Mouse (Mus musculus): ENCODE measurements at regions not wholly inside any gene's neighbourhood (a gene's known extent, or its start where the extent isn't known, plus 50 kb on each side); places are given as distances from the start of the nearest gene placed in this dataset.

DNA sequence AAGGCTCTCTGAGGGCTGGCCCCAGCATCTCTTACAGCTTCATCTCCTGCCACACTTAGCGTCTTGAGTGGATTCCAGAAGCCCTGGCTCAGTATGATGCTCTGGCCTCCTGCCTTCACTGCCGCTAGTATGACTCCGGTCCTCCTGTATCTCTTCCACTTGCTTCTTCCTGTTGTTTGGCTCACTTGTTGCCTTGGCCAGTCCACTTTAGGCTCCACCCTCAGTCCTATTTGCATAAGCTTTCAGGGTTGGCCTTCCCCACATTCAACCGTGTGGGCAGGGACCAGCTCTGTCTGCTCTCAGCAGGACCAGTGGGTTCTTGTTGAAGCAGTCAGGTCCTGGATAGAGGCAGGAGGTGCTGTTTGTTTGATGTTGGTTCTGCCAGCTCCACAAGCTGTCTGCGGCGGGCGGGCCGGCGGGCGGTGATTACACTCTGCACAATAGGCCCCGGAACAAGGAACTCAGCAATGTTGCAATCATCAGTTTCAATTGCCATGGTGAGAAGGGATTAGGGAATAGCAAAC lies 232.6 kb upstream of the Chd6 start:
- DNase-seq (ENCODE audit: low spot score in 2 of 2): no peak

GRCm38 (mm10) chr2:161340291-161340690 lies 231.4 kb upstream of the Chd6 start:
- DNase-seq (ENCODE audit: low spot score in 2 of 2): no peak

DNA sequence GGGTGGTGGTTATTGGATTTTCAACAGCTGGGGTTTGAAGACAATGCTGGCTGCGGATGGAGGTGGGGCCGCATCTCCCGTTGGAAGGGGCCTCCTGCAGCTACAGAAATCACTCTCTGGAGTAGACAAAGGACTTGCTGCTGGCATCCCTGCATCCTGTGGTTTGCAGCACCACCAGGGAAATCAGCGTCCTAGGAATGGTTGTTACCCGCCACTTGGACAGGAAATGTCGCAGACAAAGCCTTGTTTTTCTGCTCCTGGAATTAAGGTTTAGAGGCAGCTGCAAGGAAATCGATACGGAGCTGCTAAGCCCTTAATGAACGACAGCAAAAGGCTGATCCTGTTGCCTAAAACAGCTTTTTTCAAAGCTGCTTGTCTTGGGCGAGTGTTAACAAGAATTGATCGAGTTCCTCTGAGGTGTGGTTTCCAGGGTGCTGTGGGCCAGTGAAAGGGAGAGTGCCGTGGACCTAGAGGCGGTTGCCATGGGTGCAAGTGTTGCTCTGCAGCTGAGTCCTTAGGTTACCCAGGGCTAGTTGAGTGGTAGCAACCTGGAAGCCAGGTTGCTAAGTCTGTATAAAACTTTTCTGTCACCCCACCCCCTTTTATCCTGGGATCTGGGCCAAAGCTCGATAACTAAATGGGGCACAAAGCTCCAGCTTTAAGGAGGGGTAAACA lies 230.6 kb upstream of the Chd6 start:
- no peak for DNase-seq (ENCODE audit: low spot score in 2 of 2)

- no peak for DNase-seq (ENCODE audit: low spot score in 2 of 2)
These were observed 230.1 kb upstream of the Chd6 start for GRCm38 (mm10) chr2:161338953-161339326.

DNA sequence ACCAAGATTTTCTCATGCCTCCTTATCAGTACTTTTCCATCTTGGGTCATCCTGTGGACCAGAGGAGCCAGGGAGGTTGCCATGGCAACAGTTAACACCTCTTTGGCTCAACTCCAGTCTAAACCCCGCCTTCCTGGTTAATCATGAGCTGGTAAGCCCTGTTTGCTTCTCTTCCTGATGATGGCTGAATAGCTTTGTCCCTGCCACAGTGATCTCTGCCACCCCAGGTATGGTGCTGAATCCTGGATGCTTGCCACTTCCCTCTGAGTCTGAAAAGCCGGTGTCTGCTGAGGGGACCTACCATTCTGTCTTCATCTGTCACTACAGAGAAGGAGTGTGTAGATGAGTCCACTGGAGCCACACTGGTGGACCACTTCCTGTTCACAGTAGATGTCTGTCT lies 223.8 kb upstream of the Chd6 start:
- no peak for DNase-seq (ENCODE audit: low spot score in 2 of 2)

DNA sequence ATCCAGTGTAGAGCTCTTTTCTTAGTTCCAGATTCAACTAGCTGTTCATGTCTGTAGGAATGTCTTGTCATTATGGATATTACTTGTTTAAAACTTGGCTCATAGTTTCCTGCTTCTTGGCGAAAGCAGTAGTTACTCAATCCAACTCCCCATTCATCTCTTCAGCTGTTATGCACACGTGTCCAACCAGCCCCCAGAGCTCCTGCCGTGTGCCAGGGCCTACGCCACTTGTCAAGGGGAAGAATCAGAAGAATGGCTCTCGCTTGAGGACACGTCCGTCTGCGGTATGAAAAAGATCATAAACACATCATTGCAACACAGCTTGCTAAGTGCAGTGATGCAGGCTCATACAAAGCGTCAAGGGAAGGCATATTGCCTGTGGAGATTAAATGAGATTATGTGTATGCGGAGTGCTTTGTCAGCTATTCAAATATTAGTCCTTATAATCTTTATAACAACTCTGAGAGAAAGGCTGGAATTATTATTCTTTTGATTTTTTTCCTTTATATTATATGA lies 223.0 kb upstream of the Chd6 start:
- no peak for DNase-seq (ENCODE audit: low spot score in 2 of 2)

DNA sequence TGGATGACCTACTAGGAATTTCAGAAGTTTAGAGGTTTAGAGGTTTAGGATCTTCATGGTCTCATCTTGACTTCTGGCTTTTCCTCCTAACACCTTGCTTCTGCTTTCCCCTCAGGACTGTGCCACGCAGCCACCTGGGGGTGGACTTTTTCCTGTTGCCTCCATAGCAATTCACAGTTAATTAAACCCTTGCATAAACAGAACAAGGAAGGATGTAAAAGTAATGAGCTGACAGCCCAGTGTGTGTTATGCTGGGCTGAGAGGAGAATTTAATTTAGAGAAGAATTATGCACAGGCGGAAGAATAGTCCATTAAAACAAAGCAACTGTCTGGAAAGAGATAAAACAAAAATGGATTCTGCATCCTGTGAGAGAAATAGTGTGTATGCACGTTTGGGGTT lies 193.9 kb upstream of the Chd6 start:
- no peak for DNase-seq (ENCODE audit: low spot score in 2 of 2)

- no peak for DNase-seq (ENCODE audit: low spot score in 2 of 2)
These were observed 160.1 kb upstream of the Chd6 start for GRCm38 (mm10) chr2:161268861-161269413.

DNA sequence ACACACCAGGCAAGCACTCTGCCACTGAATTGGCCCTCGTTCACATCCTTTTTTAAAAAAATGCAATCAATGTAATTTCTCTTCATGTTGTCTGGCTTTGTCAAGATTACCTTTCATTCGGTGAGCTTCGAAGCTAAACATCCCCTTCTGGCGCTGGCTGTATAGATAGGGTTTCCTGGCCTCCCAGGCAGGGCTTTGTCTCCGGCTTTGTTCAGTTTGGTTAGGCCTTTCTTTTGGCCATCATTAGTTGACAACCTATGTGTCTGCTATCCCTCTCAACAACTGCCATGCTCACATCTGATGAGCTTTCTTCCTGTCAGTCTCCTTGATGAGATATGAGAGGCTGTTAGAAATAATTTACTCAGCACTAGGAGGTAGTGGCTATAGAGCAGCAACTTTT lies 157.6 kb upstream of the Chd6 start:
- no peak for DNase-seq (ENCODE audit: low spot score in 2 of 2)

GRCm38 (mm10) chr2:161265211-161265610 lies 156.3 kb upstream of the Chd6 start:
- no peak for DNase-seq (ENCODE audit: low spot score in 2 of 2)

DNA sequence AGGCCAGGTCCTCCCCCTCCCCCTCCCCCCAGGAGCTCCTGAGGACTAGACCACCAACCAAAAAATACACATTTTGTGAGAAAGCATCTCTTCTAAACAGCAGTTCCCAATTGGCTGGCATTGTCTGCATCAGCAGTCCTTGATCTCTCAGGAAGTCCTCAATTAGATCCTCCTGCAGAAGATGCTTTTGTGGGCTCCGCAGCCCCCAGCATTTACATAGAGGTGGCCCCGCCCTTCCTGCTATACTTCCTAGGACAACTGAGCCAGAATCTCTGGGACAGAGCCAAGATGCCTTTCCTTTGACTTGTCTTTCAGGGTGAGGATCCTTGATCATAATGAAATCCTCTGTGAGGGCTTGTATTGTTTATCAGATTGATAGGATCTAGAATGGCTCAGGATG lies 143.9 kb upstream of the Chd6 start:
- DNase-seq (ENCODE audit: low spot score in 2 of 2): no peak

- DNase-seq (ENCODE audit: low spot score in 2 of 2): no peak
These were observed 132.8 kb upstream of the Chd6 start for GRCm38 (mm10) chr2:161241665-161242064.

DNA sequence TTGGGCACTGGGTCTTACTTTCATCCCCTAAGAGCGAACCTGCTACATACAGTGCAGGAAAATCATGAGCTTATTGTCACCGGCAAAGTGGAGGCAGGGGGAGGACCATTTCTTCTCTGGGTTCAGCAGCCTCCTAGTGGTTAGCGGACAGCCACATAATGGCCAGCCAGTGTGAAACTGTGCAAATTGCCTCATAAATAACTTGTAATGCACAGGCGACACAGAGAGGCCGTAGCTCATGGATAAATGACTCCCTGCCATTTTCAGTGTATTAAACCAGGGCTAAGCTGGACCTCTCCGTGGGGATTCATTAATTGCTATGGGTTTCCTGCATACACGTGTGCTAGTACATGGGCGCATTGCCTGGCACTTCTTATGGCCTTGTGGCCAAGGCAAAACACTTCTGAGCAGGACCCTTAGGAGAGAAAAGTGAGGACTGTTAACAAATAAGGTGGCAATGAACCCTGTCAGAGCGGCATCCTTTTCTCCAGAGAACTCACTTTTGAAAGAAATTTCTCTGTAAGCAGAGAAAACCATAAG lies 128.5 kb upstream of the Chd6 start:
- DNase-seq (ENCODE audit: low spot score in 2 of 2): no peak

- no peak for DNase-seq (ENCODE audit: low spot score in 2 of 2)
These were observed 124.4 kb upstream of the Chd6 start for GRCm38 (mm10) chr2:161233155-161233741.

DNA sequence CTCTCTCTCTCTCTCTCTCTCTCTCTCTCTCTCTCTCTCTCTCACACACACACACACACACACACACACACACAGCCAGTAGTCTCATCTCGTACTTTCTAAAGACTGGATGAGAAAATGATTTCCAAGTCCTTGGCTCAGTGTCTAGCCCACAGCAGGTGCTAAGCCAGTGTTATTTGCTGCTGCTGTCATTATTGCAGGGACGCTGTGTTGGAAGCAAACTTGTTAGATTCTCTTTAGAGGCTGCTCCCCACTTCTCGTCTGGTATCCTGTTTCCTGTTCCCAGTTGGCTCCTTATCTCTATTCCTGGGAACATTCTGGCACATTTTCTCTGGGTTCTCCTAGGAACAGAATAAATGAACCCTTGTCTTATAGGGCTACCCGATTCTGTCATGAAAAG lies 122.5 kb upstream of the Chd6 start:
- DNase-seq (ENCODE audit: low spot score in 2 of 2): no peak

DNA sequence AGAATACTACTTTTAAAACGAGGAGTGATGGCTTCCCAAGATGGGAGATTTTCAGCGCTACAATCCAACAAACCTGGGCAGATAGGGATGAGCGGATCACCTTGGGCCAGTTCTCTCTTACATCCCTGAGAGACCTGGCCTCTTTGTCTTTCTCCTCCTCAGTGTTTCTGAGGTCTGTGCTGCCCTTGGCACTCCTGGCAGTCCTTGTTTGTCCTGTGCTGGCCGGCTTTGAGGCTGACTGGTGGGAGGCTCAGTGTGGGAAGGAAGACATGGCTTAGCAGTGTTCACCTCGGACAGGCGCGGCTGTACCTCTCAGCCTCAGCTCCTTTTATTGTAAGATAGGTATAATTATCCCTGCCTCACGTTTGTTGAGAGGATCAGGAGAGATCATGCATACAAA lies 106.9 kb upstream of the Chd6 start:
- no peak for DNase-seq (ENCODE audit: low spot score in 2 of 2)

DNA sequence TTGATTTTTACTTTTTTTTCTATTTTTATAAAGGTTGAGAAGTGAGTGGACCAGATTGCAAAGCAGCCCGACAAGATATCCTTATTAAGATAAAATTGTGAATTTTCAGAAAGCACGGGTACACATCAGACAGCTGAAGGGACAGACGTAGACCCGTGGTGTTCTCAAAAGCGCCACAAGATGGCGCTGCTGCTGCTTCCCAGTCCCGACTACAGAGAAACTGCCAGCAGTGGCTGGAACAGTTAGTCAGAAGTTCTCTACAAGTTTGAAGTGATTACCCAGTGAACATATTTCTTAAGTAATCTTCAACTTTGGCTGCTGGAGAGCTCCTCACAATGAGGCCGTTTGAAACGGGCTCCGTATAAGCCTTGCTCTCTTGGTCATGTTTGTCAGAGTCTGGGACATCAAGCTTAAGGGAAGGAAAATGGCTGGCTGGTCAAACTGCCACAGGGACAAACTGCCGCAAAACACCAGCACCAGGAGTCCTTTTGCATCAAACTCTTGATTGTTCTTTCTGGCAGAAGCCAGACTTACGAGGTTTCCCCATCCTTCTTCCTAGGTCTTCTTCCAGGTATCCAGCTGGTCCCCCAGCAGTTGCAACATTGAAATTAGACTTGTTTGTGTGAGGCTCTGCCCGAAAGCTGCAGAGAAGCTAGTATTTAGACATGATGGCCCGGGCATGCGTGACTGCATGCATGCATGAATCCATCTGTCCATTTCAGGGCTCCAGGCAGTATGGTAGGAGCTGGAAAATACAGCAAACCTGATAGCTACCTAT lies 106.0 kb upstream of the Chd6 start:
- DNase-seq (ENCODE audit: low spot score in 2 of 2): peak; percentile 23 to 30

DNA sequence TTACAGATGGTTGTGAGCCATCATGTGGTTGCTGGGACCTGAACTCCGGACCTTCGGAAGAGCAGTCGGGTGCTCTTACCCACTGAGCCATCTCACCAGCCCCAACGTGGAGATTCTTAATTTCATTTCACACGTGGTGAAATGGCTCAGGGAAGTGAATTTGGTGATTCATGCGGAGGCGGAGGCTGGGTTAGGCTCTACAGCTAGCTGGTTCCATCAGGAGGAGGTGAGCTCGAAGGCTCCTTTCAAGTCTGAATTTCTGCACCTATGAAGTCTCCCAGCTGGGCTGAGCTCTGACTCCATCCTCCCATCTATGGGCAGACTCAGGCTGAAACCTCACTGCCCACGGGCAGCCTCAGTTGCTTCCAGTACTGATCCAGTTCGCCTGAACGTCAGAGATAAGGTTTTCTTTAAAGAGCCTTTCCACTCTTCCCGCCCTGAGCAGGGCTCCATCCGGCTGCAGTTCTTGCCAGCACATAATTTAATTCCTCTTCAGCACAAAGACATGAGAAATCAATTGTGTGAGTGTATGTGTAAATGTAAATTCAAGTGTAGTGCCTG lies 103.5 kb upstream of the Chd6 start:
- no peak for DNase-seq (ENCODE audit: low spot score in 2 of 2)

DNA sequence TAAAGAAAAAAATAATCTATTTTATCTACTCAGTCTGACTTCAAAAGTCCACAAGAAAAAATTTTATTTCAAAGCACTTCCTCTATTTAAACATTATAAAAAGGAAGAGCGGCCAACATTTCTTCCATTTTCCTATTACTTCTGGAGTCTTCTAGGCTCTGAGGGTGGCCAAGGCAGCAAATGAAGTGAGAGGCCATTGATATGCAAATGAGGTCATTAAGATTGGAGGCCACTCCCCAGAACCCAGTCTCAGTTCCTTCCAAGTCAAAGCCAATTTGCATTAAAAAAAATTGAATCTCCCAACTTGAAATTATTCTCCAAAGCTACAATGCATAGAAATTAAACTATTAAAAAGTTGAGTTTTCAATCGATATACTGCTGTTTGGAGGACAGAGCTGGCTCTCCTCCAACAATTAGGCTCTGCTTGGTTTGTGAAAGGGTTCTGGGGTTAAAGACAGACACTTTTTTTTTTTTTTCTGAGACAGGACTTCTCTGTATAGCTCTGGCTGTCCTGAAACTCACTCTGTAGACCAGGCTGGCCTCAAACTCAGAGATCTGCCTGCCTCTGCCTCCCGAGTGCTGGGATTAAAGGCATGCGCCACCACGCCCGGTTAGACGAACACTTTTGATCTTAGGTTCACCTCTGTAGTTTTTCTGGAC lies 88.0 kb upstream of the Chd6 start:
- no peak for DNase-seq (ENCODE audit: low spot score in 2 of 2)

- no peak for DNase-seq (ENCODE audit: low spot score in 2 of 2)
These were observed 78.6 kb upstream of the Chd6 start for GRCm38 (mm10) chr2:161187516-161187915.

DNA sequence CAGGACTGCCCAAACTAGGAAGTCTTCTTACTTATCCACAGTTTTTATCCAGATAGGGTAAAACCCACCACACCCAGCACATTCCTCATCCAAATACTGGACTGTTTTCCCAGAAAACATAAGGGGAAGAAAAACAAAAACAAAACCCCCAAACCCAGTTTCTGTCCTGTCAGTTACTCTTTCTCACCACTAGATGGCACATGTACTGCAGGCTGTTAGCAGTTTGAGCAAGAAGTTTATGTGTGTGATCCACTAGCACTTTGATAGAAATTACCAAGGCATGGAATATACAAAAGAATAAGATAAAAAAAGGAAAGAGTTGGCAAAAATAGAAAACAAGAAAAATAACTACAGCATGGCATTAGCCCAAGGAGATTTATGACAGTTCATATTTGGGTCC lies 76.2 kb upstream of the Chd6 start:
- no peak for DNase-seq (ENCODE audit: low spot score in 2 of 2)
